Mouse (Mus musculus): ENCODE measurements around the gene Lgals1. TPM values are rescaled to one million over a fixed set of nuclear protein-coding genes. Genes with fewer than 3 reads are reported as not detected.

Gene Lgals1
- polyA plus RNA-seq, 2 experiments: 447 to 675 TPM

GRCm38 (mm10) chr15:78942663-78943062, 16.1 kb downstream of the Lgals1 start:
- peak overlapping the region; percentile 50 for H3K4me2 ChIP-seq (ENCODE audit: low read depth)
- no peak overlapping the region for H3K27ac ChIP-seq
- WGBS (ENCODE audit: insufficient replicate concordance): 13% methylated on average over 9 of the region's 9 CpGs
- H3K4me1 ChIP-seq (replicated peaks; ENCODE audit: control insufficient read depth in 2 of 2, insufficient read depth in 2 of 2, low read length in 1 of 2): 0 out of 4 replicates have a peak, but pooled peaks cover 0 to 5% of the 10 kb centered on the region in 2 experiments
- DNase-seq (ENCODE audit: low read depth in 3 of 3, low spot score in 3 of 3) (peak in 2 of 3 experiments; percentile 36 to 45), ATAC-seq (ENCODE audit: insufficient read depth) (peak; percentile 42)
- H3K9ac ChIP-seq (replicated peaks): no peak overlapping the region
- H3K27me3 ChIP-seq (ENCODE audit: control insufficient read depth, insufficient read depth, low read length): peaks cover 16% of the 10 kb centered on the region
- H3K9me3 ChIP-seq (ENCODE audit: control insufficient read depth, low read length): no peaks in the 10 kb centered on the region
- H3K36me3 ChIP-seq (replicated peaks; ENCODE audit: control insufficient read depth, insufficient read depth, low read depth): peaks cover 22% of the 10 kb centered on the region
- TF ChIP-seq CTCF (IDR thresholded peaks at IDR 0.05; ENCODE audit: low read depth) (peak; percentile 91), EP300 (IDR thresholded peaks at IDR 0.05; ENCODE audit: low read depth) (no peak)
- H3K4me3 ChIP-seq (ENCODE audit: insufficient read depth in 1 of 2, low read depth in 2 of 2, low read length in 2 of 2): peak overlapping the region in 1 of 2 experiments; percentile 19; a peak in 2 of 4 replicates

GRCm38 (mm10) chr15:78946232-78946631, 19.7 kb downstream of the Lgals1 start:
- DNase-seq (ENCODE audit: low read depth in 3 of 3, low spot score in 3 of 3): no peak
- WGBS (ENCODE audit: insufficient replicate concordance): 66% methylated on average over 7 of the region's 7 CpGs
- Histone ChIP-seq H3K27ac (no peak overlapping the region), H3K36me3 (replicated peaks; ENCODE audit: control insufficient read depth, insufficient read depth, low read depth) (peaks cover 1% of the 10 kb centered on the region), H3K4me1 (replicated peaks; ENCODE audit: control insufficient read depth in 2 of 2, insufficient read depth in 2 of 2, low read length in 1 of 2) (peaks cover 0 to 12% of the 10 kb centered on the region in 2 experiments; a peak in 1 of 4 replicates), H3K4me2 (ENCODE audit: low read depth) (no peak overlapping the region), H3K4me3 (ENCODE audit: insufficient read depth in 1 of 2, low read depth in 2 of 2, low read length in 2 of 2) (no peak overlapping the region), H3K27me3 (ENCODE audit: control insufficient read depth, insufficient read depth, low read length) (peaks cover 24% of the 10 kb centered on the region), H3K9me3 (ENCODE audit: control insufficient read depth, low read length) (no peaks in the 10 kb centered on the region), H3K9ac (replicated peaks) (no peak overlapping the region)
- ATAC-seq (ENCODE audit: insufficient read depth): no peak
- TF ChIP-seq CTCF (IDR thresholded peaks at IDR 0.05; ENCODE audit: low read depth) (no peak), EP300 (IDR thresholded peaks at IDR 0.05; ENCODE audit: low read depth) (no peak)

GRCm38 (mm10) chr15:78947657-78948056, 21.1 kb downstream of the Lgals1 start, which contains the start of gene Triobp:
Gene Triobp, plus strand, starts transcription at chr15:78947724.
- Histone ChIP-seq H3K4me3 (ENCODE audit: insufficient read depth in 1 of 2, low read depth in 2 of 2, low read length in 2 of 2) (peak within 1 kb of the TSS; percentile 8 to 11; a peak in 2 of 4 replicates), H3K4me1 (replicated peaks; ENCODE audit: control insufficient read depth in 2 of 2, insufficient read depth in 2 of 2, low read length in 1 of 2) (peaks cover 0 to 12% of the 10 kb centered on the region in 2 experiments; a peak in 1 of 4 replicates), H3K9ac (replicated peaks) (no peak within 1 kb of the TSS), H3K9me3 (ENCODE audit: control insufficient read depth, low read length) (no peaks in the 10 kb centered on the region), H3K4me2 (ENCODE audit: low read depth) (peak within 1 kb of the TSS; percentile 53), H3K36me3 (replicated peaks; ENCODE audit: control insufficient read depth, insufficient read depth, low read depth) (no peaks in the 10 kb centered on the region), H3K27me3 (ENCODE audit: control insufficient read depth, insufficient read depth, low read length) (peaks cover 24% of the 10 kb centered on the region), H3K27ac (no peak within 1 kb of the TSS)
- ATAC-seq (ENCODE audit: insufficient read depth): peak; percentile 90
- under 1% methylated on average over 24 of the region's 24 CpGs for WGBS (ENCODE audit: insufficient replicate concordance)
- DNase-seq (ENCODE audit: low read depth in 3 of 3, low spot score in 3 of 3): peak; percentile 71 to 73 (median 72)
- TF ChIP-seq CTCF (IDR thresholded peaks at IDR 0.05; ENCODE audit: low read depth) (no peak), EP300 (IDR thresholded peaks at IDR 0.05; ENCODE audit: low read depth) (no peak)

- peak overlapping the region; percentile 8 to 11; a peak in 1 of 4 replicates for H3K4me3 ChIP-seq (ENCODE audit: insufficient read depth in 1 of 2, low read depth in 2 of 2, low read length in 2 of 2)
- no peak overlapping the region for H3K9ac ChIP-seq (replicated peaks)
- H3K9me3 ChIP-seq (ENCODE audit: control insufficient read depth, low read length): no peaks in the 10 kb centered on the region
- no peak for TF ChIP-seq CTCF (IDR thresholded peaks at IDR 0.05; ENCODE audit: low read depth)
- TF ChIP-seq EP300 (IDR thresholded peaks at IDR 0.05; ENCODE audit: low read depth): no peak
- 11% methylated on average over 11 of the region's 11 CpGs for WGBS (ENCODE audit: insufficient replicate concordance)
- no peaks in the 10 kb centered on the region for H3K36me3 ChIP-seq (replicated peaks; ENCODE audit: control insufficient read depth, insufficient read depth, low read depth)
- H3K27ac ChIP-seq: no peak overlapping the region
- H3K4me1 ChIP-seq (replicated peaks; ENCODE audit: control insufficient read depth in 2 of 2, insufficient read depth in 2 of 2, low read length in 1 of 2): peaks cover 0 to 12% of the 10 kb centered on the region in 2 experiments; a peak in 1 of 4 replicates
- peak overlapping the region; percentile 53 for H3K4me2 ChIP-seq (ENCODE audit: low read depth)
- DNase-seq (ENCODE audit: low read depth in 3 of 3, low spot score in 3 of 3) (no peak), ATAC-seq (ENCODE audit: insufficient read depth) (no peak)
- peaks cover 24% of the 10 kb centered on the region for H3K27me3 ChIP-seq (ENCODE audit: control insufficient read depth, insufficient read depth, low read length)
Observed at GRCm38 (mm10) chr15:78948152-78948725, 21.7 kb downstream of the Lgals1 start.

- Histone ChIP-seq H3K9me3 (ENCODE audit: control insufficient read depth, low read length) (no peaks in the 10 kb centered on the region), H3K4me2 (ENCODE audit: low read depth) (no peak overlapping the region), H3K4me3 (ENCODE audit: insufficient read depth in 1 of 2, low read depth in 2 of 2, low read length in 2 of 2) (no peak overlapping the region), H3K36me3 (replicated peaks; ENCODE audit: control insufficient read depth, insufficient read depth, low read depth) (no peaks in the 10 kb centered on the region), H3K9ac (replicated peaks) (no peak overlapping the region), H3K4me1 (replicated peaks; ENCODE audit: control insufficient read depth in 2 of 2, insufficient read depth in 2 of 2, low read length in 1 of 2) (peaks cover 0 to 12% of the 10 kb centered on the region in 2 experiments; a peak in 1 of 4 replicates), H3K27ac (no peak overlapping the region), H3K27me3 (ENCODE audit: control insufficient read depth, insufficient read depth, low read length) (peaks cover 24% of the 10 kb centered on the region)
- 77% methylated on average over 3 of the region's 3 CpGs for WGBS (ENCODE audit: insufficient replicate concordance)
- TF ChIP-seq CTCF (IDR thresholded peaks at IDR 0.05; ENCODE audit: low read depth) (no peak), EP300 (IDR thresholded peaks at IDR 0.05; ENCODE audit: low read depth) (no peak)
- DNase-seq (ENCODE audit: low read depth in 3 of 3, low spot score in 3 of 3) (no peak), ATAC-seq (ENCODE audit: insufficient read depth) (no peak)
Observed at GRCm38 (mm10) chr15:78948883-78949282, 22.4 kb downstream of the Lgals1 start.
